Mouse (Mus musculus) liver, embryonic 14.5 days (tissue): Measurements from ENCODE around the gene 2010003K11Rik. TPM values are rescaled to one million over a fixed set of nuclear protein-coding genes. Genes with fewer than 3 reads are reported as not detected.
A peak's percentile ranks its signal among the peaks of the same experiment; 100 is the strongest.

Experiments
- ATAC-seq: fragments of 200-750 bp; cut with Nextera tagmentation; 2 replicates; pipeline ENCODE4 v1.8.0; 2017; ENCODE audit warnings: moderate number of reproducible peaks, mild to moderate bottlenecking, moderate library complexity; ENCODE audit not compliant: insufficient read depth
- DNase-seq, 3 experiments: peaks; one replicate each; pipeline ENCODE4 v3.0.0-alpha.2; 2012 to 2013; ENCODE audit warnings: low read depth in 3 of 3, low spot score in 3 of 3
- H3K27ac ChIP-seq: fragments of 300-500 bp; sonication (generic); 2 replicates; pipeline ENCODE4 v1.5.1; 2014; ENCODE audit warnings: moderate library complexity, mild to moderate bottlenecking, control low read depth, inconsistent platforms
- H3K27me3 ChIP-seq: fragments of 300-500 bp; sonication (generic); 2 replicates; pipeline ENCODE4 v1.6.1; 2014; ENCODE audit warnings: mild to moderate bottlenecking, low read length, moderate library complexity; ENCODE audit not compliant: control insufficient read depth, insufficient read depth
- H3K36me3 ChIP-seq: fragments of 300-500 bp; sonication (generic); replicated peaks from 2 replicates; pipeline ENCODE4 v1.6.1; 2014; ENCODE audit warnings: low read depth; ENCODE audit not compliant: control insufficient read depth, insufficient read depth
- H3K4me1 ChIP-seq, 2 experiments: fragments of 200-500 bp in 1 of 2; fragments of 300-500 bp in 1 of 2; sonication (generic) in 1 of 2; replicated peaks; 2 replicates each; pipeline ENCODE4 v1.6.1; 2012 to 2014; ENCODE audit warnings: antibody characterized with exemption in 1 of 2, inconsistent platforms in 1 of 2, low read length in 1 of 2; ENCODE audit not compliant: control insufficient read depth in 2 of 2, insufficient read depth in 2 of 2
- H3K4me2 ChIP-seq: fragments of 300-500 bp; sonication (generic); 2 replicates; pipeline ENCODE4 v1.6.1; 2014; ENCODE audit warnings: low read depth, mild to moderate bottlenecking, control low read depth, moderate library complexity
- H3K4me3 ChIP-seq, 2 experiments: fragments of 200-500 bp in 1 of 2; fragments of 300-500 bp in 1 of 2; sonication (generic) in 1 of 2; 2 replicates each; pipeline ENCODE4 v1.5.1; 2012 to 2014; ENCODE audit warnings: low read depth in 2 of 2, low read length in 2 of 2, mild to moderate bottlenecking in 2 of 2, control low read depth in 1 of 2, inconsistent platforms in 1 of 2, moderate library complexity in 1 of 2; ENCODE audit not compliant: insufficient read depth in 1 of 2
- H3K9ac ChIP-seq: fragments of 300-500 bp; sonication (generic); replicated peaks from 2 replicates; pipeline ENCODE4 v1.6.1; 2014; ENCODE audit warnings: mild to moderate bottlenecking, control low read depth, moderate library complexity
- H3K9me3 ChIP-seq: fragments of 300-500 bp; sonication (generic); 2 replicates; pipeline ENCODE4 v1.6.1; 2016; ENCODE audit warnings: low read length, mixed read lengths; ENCODE audit not compliant: control insufficient read depth
- CTCF ChIP-seq: IDR thresholded peaks from 2 replicates; pipeline ENCODE4 v1.5.1; 2016; ENCODE audit warnings: antibody characterized with exemption, low read depth, control low read depth
- EP300 ChIP-seq: IDR thresholded peaks from 2 replicates; pipeline ENCODE4 v1.6.1; 2016; ENCODE audit warnings: antibody characterized with exemption, low read depth
- WGBS: fragments of 180-500 bp; shearing (Covaris S2); extraction: QIAGEN DNeasy Blood & Tissue Kit; methylation state at CpG from one replicate; pipeline ENCODE4 v1.1.7; 2014; ENCODE audit not compliant: insufficient replicate concordance; 5-methylcytosine and 5-hydroxymethylcytosine counted together
- polyA plus RNA-seq, 2 experiments: library from polyadenylated mRNA; depleted of rRNA in 1 of 2; stranded (reverse) in 1 of 2; unstranded in 1 of 2; fragments of >200 nt; fragmentation: Nextera tagmentation in 1 of 2; extraction: Ambion mirVana in 1 of 2; gene quantifications; 2 replicates each; pipeline versions ENCODE4 v1.2.1 to v1.2.3; 2012 to 2014

Gene 2010003K11Rik
- polyA plus RNA-seq, 2 experiments = 0.08 TPM; not detected in 1

DNA sequence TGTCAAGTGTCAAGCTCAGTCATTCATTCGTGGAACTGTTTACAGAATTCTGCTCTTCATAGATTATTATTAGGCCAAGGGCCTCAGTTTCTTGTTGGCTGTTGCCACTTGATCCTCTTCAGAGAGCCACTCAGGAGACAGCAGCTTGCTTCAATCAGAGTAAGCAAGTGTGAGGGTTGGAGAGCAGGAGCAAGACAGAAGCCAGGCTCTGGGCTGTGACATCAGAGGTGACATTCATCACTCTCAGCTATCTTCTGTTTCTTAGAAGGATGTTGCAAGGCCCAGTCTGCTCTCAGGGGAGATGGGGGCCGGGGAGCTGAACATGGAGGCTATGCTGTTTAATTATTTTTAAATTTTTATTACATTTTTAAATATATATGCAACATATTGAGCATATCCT, 4.3 kb upstream of the 2010003K11Rik start:
- no peaks in the 10 kb centered on the region for H3K9me3 ChIP-seq
- H3K4me1 ChIP-seq = peaks cover 3 to 12% of the 10 kb centered on the region in 2 experiments; a peak in 3 of 4 replicates
- H3K4me3 ChIP-seq = no peak overlapping the region
- TF ChIP-seq CTCF = no peak
- H3K9ac ChIP-seq = no peak overlapping the region
- no peak overlapping the region for H3K27ac ChIP-seq
- no peaks in the 10 kb centered on the region for H3K36me3 ChIP-seq
- DNase-seq = no peak
- H3K27me3 ChIP-seq = no peaks in the 10 kb centered on the region
- no peak overlapping the region for H3K4me2 ChIP-seq
- WGBS = 54% methylated on average over 2 of the region's 2 CpGs
- ATAC-seq = no peak

DNA sequence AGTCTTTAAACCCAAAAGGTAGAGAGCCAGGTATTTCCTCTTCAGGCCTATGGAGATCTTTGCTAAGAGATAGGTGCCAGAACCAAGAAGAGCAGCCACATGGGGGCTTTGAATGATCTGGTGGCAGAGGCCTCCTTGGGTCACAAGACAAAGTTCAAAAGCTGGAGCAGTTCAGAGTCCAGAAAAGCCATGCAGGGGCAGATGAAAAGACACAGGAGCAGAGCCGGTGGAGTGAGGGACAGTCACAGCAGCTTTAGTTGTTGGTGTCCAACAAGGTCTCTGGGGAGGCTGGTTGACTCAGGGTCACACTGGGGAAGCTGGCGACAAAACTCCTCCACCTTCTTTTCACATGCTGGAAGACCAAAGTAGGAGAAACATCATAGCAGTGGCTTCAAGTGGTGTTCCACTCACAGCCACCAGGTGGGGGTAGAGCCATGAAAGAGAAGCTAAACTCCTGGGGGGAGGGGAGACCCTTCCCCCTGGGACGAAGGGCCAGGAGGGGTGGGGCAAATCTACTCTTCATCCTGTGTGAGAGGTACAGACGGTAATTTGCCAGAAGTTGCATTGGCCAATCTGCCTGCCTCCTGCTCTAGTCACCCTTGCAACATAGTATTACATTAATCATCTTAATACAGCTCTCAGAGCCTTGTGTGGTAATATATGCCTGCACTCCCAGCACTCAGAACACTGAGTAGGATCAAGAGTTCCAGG, 965 bp downstream of the 2010003K11Rik start:
- Histone ChIP-seq H3K4me2 (no peak overlapping the region), H3K27ac (no peak overlapping the region), H3K4me3 (no peak overlapping the region), H3K27me3 (no peaks in the 10 kb centered on the region), H3K4me1 (peaks cover 3 to 8% of the 10 kb centered on the region in 2 experiments; a peak in 3 of 4 replicates), H3K9ac (no peak overlapping the region), H3K9me3 (no peaks in the 10 kb centered on the region), H3K36me3 (no peaks in the 10 kb centered on the region)
- TF ChIP-seq EP300 = no peak
- TF ChIP-seq CTCF = peak; percentile 97
- DNase-seq (peak; percentile 37 to 56 (median 43)), ATAC-seq (peak; percentile 40)
- WGBS = 3% methylated on average over 4 of the region's 4 CpGs

DNA sequence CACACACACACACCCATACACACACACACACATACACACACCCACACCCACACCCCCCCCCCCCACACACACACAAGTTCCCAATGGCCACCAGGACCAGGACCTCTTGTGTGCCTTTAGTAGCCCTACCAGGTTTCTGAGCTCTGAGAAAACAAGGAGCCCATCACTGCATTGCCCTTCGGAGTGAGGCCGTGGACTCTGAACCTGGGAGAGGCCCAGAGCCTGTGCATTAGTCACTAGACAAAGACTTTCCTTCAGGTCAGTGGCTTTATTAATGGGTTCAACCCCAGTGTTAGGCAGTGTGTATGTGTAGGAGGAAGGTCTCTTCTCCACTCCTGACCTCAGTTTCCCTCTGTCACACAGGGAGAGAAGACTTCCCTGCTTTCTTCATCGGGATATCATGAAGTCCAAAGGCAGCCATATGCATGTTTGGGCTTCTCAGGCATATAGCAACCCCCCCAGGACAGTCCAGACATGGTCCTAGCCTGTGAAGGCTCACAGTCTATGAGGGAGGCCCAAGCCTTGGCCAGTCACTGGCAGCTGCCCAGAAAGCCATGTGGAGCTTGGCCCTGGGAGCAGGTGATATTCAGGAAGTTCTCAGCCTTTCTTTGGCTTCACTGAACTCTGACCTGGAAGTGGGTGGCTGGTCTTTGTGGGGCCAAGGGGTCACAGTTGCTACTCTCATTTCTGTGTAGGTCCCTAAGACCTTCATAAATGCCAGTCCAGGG, 1.7 kb downstream of the 2010003K11Rik start:
- WGBS = 71% methylated on average over 3 of the region's 3 CpGs
- TF ChIP-seq CTCF = no peak
- TF ChIP-seq EP300 = no peak
- DNase-seq (no peak), ATAC-seq (no peak)
- Histone ChIP-seq H3K9ac (no peak overlapping the region), H3K27ac (no peak overlapping the region), H3K4me2 (no peak overlapping the region), H3K9me3 (no peaks in the 10 kb centered on the region), H3K4me1 (peaks cover 3 to 8% of the 10 kb centered on the region in 2 experiments; a peak in 3 of 4 replicates), H3K27me3 (no peaks in the 10 kb centered on the region), H3K4me3 (no peak overlapping the region), H3K36me3 (no peaks in the 10 kb centered on the region)

DNA sequence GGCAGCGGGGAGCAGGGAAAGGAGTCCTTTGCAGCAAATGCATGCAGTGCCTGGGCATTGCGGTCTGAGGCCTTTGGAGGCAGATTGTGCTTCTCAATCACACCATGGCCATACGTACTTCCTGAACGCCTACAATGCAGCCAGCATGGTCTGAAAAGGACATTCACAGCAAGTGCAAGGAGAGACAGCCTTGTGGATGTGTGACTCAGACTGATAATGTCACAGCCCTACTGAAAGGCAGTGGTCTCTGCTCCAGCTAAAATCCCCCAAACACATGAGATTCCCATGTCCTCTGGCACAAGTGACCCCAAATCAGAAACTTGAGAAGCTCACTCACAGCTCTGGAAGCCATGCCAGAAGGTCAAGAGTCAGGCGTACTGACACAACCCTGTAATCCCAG, 2.6 kb downstream of the 2010003K11Rik start:
- Histone ChIP-seq H3K36me3 (no peaks in the 10 kb centered on the region), H3K9ac (no peak overlapping the region), H3K9me3 (no peaks in the 10 kb centered on the region), H3K4me2 (no peak overlapping the region), H3K27me3 (no peaks in the 10 kb centered on the region), H3K4me3 (no peak overlapping the region), H3K4me1 (peaks cover 3 to 8% of the 10 kb centered on the region in 2 experiments; a peak in 3 of 4 replicates), H3K27ac (no peak overlapping the region)
- DNase-seq = no peak
- 66% methylated on average over 5 of the region's 5 CpGs for WGBS
- TF ChIP-seq EP300 (no peak), CTCF (no peak)
- ATAC-seq = no peak

DNA sequence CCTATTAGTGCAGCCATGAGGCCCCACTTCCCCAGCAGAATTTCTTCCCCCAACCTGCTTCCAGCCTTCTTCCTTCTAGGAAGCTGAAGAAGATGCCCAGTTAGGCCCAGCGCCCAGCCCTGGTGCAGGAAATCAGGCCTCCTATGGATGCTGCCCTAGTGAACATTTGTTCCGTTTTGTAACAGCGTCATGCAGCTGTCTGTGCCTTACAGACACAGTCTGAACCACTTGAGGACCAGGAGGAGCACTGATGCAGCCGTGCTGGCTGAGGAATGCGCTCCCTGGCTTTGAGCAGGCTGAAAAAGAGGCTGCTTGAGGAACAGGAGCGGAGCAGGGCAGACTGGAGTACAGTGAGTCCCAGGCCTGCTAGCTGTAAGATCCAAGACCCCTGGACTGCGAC, 3.7 kb downstream of the 2010003K11Rik start:
- ATAC-seq = no peak
- no peak overlapping the region for H3K9ac ChIP-seq

More for the DNA sequence above, 3.7 kb downstream of the 2010003K11Rik start:
- Histone ChIP-seq H3K9me3 (no peaks in the 10 kb centered on the region), H3K4me2 (no peak overlapping the region), H3K4me1 (peaks cover 3 to 8% of the 10 kb centered on the region in 2 experiments; a peak in 3 of 4 replicates), H3K27me3 (no peaks in the 10 kb centered on the region), H3K36me3 (no peaks in the 10 kb centered on the region), H3K4me3 (no peak overlapping the region), H3K27ac (no peak overlapping the region)
- TF ChIP-seq CTCF (no peak), EP300 (no peak)
- WGBS = 66% methylated on average over 7 of the region's 7 CpGs
- DNase-seq = no peak
